Mouse (Mus musculus): ENCODE measurements around the gene Eif3b.

DNA sequence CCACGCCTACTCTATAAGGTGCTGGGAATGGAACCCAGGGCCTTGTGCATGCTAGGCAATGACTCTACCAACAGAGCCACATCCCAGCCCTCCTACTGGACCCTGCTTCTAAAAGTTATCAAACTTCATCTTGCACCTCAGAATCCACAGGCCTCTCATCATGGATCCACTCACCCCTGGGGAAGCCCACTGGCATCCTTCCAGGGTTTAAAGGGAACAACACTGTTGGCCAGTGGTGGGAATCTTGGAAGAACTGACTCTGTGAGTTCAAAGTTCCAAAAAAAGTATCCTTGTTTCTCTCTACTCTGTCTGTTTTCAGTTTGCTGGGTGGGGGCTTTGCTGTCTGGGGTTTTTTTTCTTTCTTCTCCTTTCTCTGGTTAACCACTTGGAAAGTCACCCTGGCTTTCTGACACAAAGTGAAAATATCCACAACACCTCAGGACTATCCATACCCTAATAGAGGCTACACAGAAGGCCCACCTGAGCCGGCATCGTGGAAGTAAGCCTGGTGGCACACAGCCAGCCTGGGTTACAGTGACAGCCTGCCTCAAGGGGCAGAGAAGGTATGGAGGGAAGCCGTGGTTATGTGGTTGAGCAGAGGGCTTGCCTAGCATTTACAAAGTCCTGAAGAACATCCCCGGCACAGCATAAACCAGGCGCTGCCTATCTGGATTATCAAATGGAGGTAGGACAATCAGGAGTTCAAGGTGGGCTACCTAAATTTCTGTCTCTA, 40.8 kb upstream of the Eif3b start:
- TF ChIP-seq CTCF (IDR thresholded peaks at IDR 0.05; ENCODE audit: extremely low read depth, insufficient read depth, insufficient read length, insufficient replicate concordance) (no peak), POLR2A (IDR thresholded peaks at IDR 0.05; ENCODE audit: low read depth, low read length) (no peak)

All from spleen, adult 2 months (tissue).